8 mouse cellular contexts compared by ENCODE assay signal in the genomic region with DNA sequence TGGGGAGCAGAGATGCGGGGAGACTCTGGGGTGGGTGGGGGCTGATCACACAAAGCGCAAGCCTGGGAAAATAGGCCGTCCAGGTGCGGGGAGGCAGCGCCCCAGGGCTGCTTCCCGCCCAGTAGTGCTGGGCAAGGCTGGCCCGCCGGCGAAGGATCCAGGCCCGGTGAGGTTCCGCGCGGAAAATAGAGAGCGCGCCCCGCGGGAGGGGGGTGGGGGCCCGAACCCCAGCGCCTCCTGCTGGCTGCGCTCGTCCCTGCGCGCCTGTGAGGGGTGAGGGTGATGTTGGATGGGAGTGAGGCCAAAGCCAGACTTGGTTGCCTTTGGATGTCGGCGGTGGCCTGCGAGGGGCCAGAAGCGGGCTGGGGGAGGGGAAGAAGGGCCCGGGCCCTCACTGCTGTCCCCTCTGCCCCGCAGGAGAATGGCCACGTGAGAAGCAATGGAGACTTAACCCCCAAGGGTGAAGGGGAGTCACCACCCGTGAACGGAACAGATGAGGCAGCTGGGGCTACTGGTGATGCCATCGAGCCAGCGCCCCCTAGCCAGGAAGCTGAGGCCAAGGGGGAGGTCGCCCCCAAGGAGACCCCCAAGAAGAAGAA. TPM values are rescaled to one million over a fixed set of nuclear protein-coding genes. Genes with fewer than 3 reads are reported as not detected.
A peak's percentile ranks its signal among the peaks of the same experiment; 100 is the strongest.
DNase-seq lines count a peak whose midpoint lies in the region; ATAC-seq lines count a peak whose summit lies in the region.

No protein-coding gene starts in this region.

- no peaks in the 10 kb centered on the region for H3K27me3 ChIP-seq in embryonic facial prominence, embryonic 13.5 days
- H3K27me3 ChIP-seq in limb, embryonic 11.5 days (ENCODE audit: control insufficient read depth, insufficient read depth, low read length), result no peaks in the 10 kb centered on the region
- H3K27me3 ChIP-seq in midbrain, embryonic 14.5 days (ENCODE audit: control insufficient read depth, insufficient read depth, low read length), result no peaks in the 10 kb centered on the region

- peak overlapping the region; percentile 99 for H3K4me3 ChIP-seq in embryonic facial prominence, embryonic 13.5 days
- peak overlapping the region; percentile 97 for H3K4me3 ChIP-seq in limb, embryonic 11.5 days (ENCODE audit: low read depth, low read length)
- peak overlapping the region; percentile 100 for H3K4me3 ChIP-seq in midbrain, embryonic 14.5 days (replicated peaks; ENCODE audit: low read depth, low read length)

- H3K4me2 ChIP-seq in embryonic facial prominence, embryonic 13.5 days, result peak overlapping the region; percentile 82
- H3K4me2 ChIP-seq in limb, embryonic 11.5 days (ENCODE audit: low read depth, severe bottlenecking), result peak overlapping the region; percentile 77
- peak overlapping the region; percentile 77 for H3K4me2 ChIP-seq in midbrain, embryonic 14.5 days (ENCODE audit: low read length)

- peak overlapping the region; percentile 97 for H3K27ac ChIP-seq in embryonic facial prominence, embryonic 13.5 days
- H3K27ac ChIP-seq in limb, embryonic 11.5 days (replicated peaks; ENCODE audit: low read depth, low read length), result peak overlapping the region; percentile 97
- H3K27ac ChIP-seq in midbrain, embryonic 14.5 days (replicated peaks; ENCODE audit: low read depth, low read length), result peak overlapping the region; percentile 99

- H3K36me3 ChIP-seq in embryonic facial prominence, embryonic 13.5 days, result peaks cover 40% of the 10 kb centered on the region
- peaks cover 10% of the 10 kb centered on the region; the same call in 1 of the 2 replicates for H3K36me3 ChIP-seq in limb, embryonic 11.5 days (ENCODE audit: control insufficient read depth, insufficient read depth, low read length)
- H3K36me3 ChIP-seq in midbrain, embryonic 14.5 days (ENCODE audit: control insufficient read depth, insufficient read depth, low read length), result peaks cover 41% of the 10 kb centered on the region

- peak; percentile 28 for ATAC-seq in embryonic facial prominence, embryonic 13.5 days (ENCODE audit: insufficient number of reproducible peaks, insufficient read depth, low FRiP score, low TSS enrichment, low read depth)
- ATAC-seq in limb, embryonic 11.5 days (ENCODE audit: insufficient number of reproducible peaks, low FRiP score, low TSS enrichment, low read depth), result peak; percentile 13; the same call in 1 of the 2 replicates
- ATAC-seq in midbrain, embryonic 14.5 days (ENCODE audit: low FRiP score, low TSS enrichment), result peak; percentile 44

- under 1% methylated on average over 35 of the region's 35 CpGs for WGBS in embryonic facial prominence, embryonic 13.5 days
- whole genome bisulfite sequencing in limb, embryonic 11.5 days, result 0% methylated on average over 31 of the region's 35 CpGs
- 0% methylated on average over 34 of the region's 35 CpGs for WGBS in midbrain, embryonic 14.5 days

- intact Hi-C loops in heart, postnatal 25 days (cut with DNase I), result no loop called here

- peak overlapping the region; percentile 100 for H3K9ac ChIP-seq in embryonic facial prominence, embryonic 13.5 days
- H3K9ac ChIP-seq in limb, embryonic 11.5 days (ENCODE audit: low read length), result peak overlapping the region; percentile 100
- peak overlapping the region; percentile 100 for H3K9ac ChIP-seq in midbrain, embryonic 14.5 days (replicated peaks; ENCODE audit: low read length)

- H3K9me3 ChIP-seq in embryonic facial prominence, embryonic 13.5 days, result no peaks in the 10 kb centered on the region
- no peaks in the 10 kb centered on the region for H3K9me3 ChIP-seq in limb, embryonic 11.5 days (ENCODE audit: control insufficient read depth, low read length)
- no peaks in the 10 kb centered on the region for H3K9me3 ChIP-seq in midbrain, embryonic 14.5 days (ENCODE audit: control insufficient read depth, low read length)

- DNase-seq in adrenal gland, adult (ENCODE audit: inconsistent age in 2 of 2, low spot score in 1 of 2), result peak; percentile 58 to 85
- no peak for DNase-seq in adrenal gland, adult 8-10 months
- DNase-seq in NIH3T3 (ENCODE audit: low read depth), result peak; percentile 92
- peak; percentile 30 for DNase-seq in heart, postnatal 25 days (ENCODE audit: low spot score)
- peak; percentile 87 for DNase-seq in limb, embryonic 11.5 days (ENCODE audit: low spot score)
- DNase-seq in midbrain, embryonic 14.5 days, result peak; percentile 88
- DNase-seq in spleen, postnatal 4 days (ENCODE audit: low spot score in 2 of 2), result peak; percentile 75 to 93

- H3K4me1 ChIP-seq in embryonic facial prominence, embryonic 13.5 days, result peaks cover 47% of the 10 kb centered on the region
- H3K4me1 ChIP-seq in limb, embryonic 11.5 days (ENCODE audit: control insufficient read depth, insufficient read depth, low read length), result peaks cover 10% of the 10 kb centered on the region; the same call in 1 of the 2 replicates
- peaks cover 21% of the 10 kb centered on the region for H3K4me1 ChIP-seq in midbrain, embryonic 14.5 days (ENCODE audit: control insufficient read depth, insufficient read depth, low read length)

RNA-seq across cellular contexts. Expression of gene Marcksl1, which starts 1.0 kb away (rescaled TPM):
- 10 to 100 TPM; 36.0 to 48.0 (median 43.9) TPM for total RNA-seq in adrenal gland, adult 8-10 months (2022)
- polyA plus RNA-seq in embryonic facial prominence, embryonic 13.5 days (2015; fragmentation: Nextera tagmentation; extraction: Ambion mirVana), result 839 and 1,023 TPM in 2 replicates
- total RNA-seq in heart, postnatal 25 days (2021), result 1 to 10 TPM; 6.8 to 7.8 TPM
- 1,590 and 1,591 TPM in 2 replicates for polyA plus RNA-seq in limb, embryonic 11.5 days (2014; fragmentation: Nextera tagmentation; extraction: Ambion mirVana)
- polyA plus RNA-seq in midbrain, embryonic 14.5 days (2014; fragmentation: Nextera tagmentation; extraction: Ambion mirVana), result 1,591 and 1,713 TPM in 2 replicates

RNA-seq across cellular contexts. Expression of gene Fam229a, which starts 23.4 kb away (rescaled TPM):
- total RNA-seq in adrenal gland, adult 8-10 months (2022), result 1 to 10 TPM in 1 of 4 experiments, not detected in 3; 1.2 TPM
- not detected in 2 replicates for polyA plus RNA-seq in embryonic facial prominence, embryonic 13.5 days (2015; fragmentation: Nextera tagmentation; extraction: Ambion mirVana)
- total RNA-seq in heart, postnatal 25 days (2021), result not detected
- not detected in 2 replicates for polyA plus RNA-seq in limb, embryonic 11.5 days (2014; fragmentation: Nextera tagmentation; extraction: Ambion mirVana)
- polyA plus RNA-seq in midbrain, embryonic 14.5 days (2014; fragmentation: Nextera tagmentation; extraction: Ambion mirVana), result 0.69 TPM in 1 of 2 replicates, not detected in the other

RNA-seq across cellular contexts. Expression of gene Tssk3, which starts 23.6 kb away (rescaled TPM):
- total RNA-seq in adrenal gland, adult 8-10 months (2022), result not detected
- not detected in 2 replicates for polyA plus RNA-seq in embryonic facial prominence, embryonic 13.5 days (2015; fragmentation: Nextera tagmentation; extraction: Ambion mirVana)
- not detected for total RNA-seq in heart, postnatal 25 days (2021)
- not detected in 2 replicates for polyA plus RNA-seq in limb, embryonic 11.5 days (2014; fragmentation: Nextera tagmentation; extraction: Ambion mirVana)
- polyA plus RNA-seq in midbrain, embryonic 14.5 days (2014; fragmentation: Nextera tagmentation; extraction: Ambion mirVana), result 0.38 and 0.74 TPM in 2 replicates

RNA-seq across cellular contexts. Expression of gene Hdac1, which starts 28.1 kb away (rescaled TPM):
- 10 to 100 TPM; 41.0 to 84.1 (median 61.0) TPM for total RNA-seq in adrenal gland, adult 8-10 months (2022)
- 237 and 240 TPM in 2 replicates for polyA plus RNA-seq in embryonic facial prominence, embryonic 13.5 days (2015; fragmentation: Nextera tagmentation; extraction: Ambion mirVana)
- total RNA-seq in heart, postnatal 25 days (2021), result 10 to 100 TPM; 15.9 to 18.6 TPM
- 299 and 309 TPM in 2 replicates for polyA plus RNA-seq in limb, embryonic 11.5 days (2014; fragmentation: Nextera tagmentation; extraction: Ambion mirVana)
- 73.6 and 101 TPM in 2 replicates for polyA plus RNA-seq in midbrain, embryonic 14.5 days (2014; fragmentation: Nextera tagmentation; extraction: Ambion mirVana)

RNA-seq across cellular contexts. Expression of gene Bsdc1, which starts 53.0 kb away (rescaled TPM):
- 10 to 100 TPM; 73.0 to 83.5 (median 80.3) TPM for total RNA-seq in adrenal gland, adult 8-10 months (2022)
- polyA plus RNA-seq in embryonic facial prominence, embryonic 13.5 days (2015; fragmentation: Nextera tagmentation; extraction: Ambion mirVana), result 27.6 and 29.9 TPM in 2 replicates
- total RNA-seq in heart, postnatal 25 days (2021), result 10 to 100 TPM; 40.6 to 45.6 TPM
- 23.8 and 25.9 TPM in 2 replicates for polyA plus RNA-seq in limb, embryonic 11.5 days (2014; fragmentation: Nextera tagmentation; extraction: Ambion mirVana)
- polyA plus RNA-seq in midbrain, embryonic 14.5 days (2014; fragmentation: Nextera tagmentation; extraction: Ambion mirVana), result 31.4 and 35.7 TPM in 2 replicates
